Mouse (Mus musculus) macrophage (primary cell): ENCODE data around the gene Gpr137b. TPM values are rescaled to one million over a fixed set of nuclear protein-coding genes. Genes with fewer than 3 reads are reported as not detected.
"Not testable (repeated sequence)": the region's sequence is repeated elsewhere in the genome, so short reads cannot be mapped to it uniquely, and the experiment has no call there.

Experiments
- H3K27ac ChIP-seq: fragments of 350-480 bp; formaldehyde crosslinking; 2 replicates; pipeline ENCODE4 v1.9.0; 2021
- H3K36me3 ChIP-seq: fragments of 350-480 bp; formaldehyde crosslinking; 2 replicates; pipeline ENCODE4 v1.9.0; 2021; ENCODE audit errors: inconsistent target
- H3K4me3 ChIP-seq: fragments of 350-480 bp; formaldehyde crosslinking; 2 replicates; pipeline ENCODE4 v1.9.0; 2021; ENCODE audit errors: inconsistent target
- H3K79me2 ChIP-seq: fragments of 350-480 bp; formaldehyde crosslinking; 2 replicates; pipeline ENCODE4 v1.9.0; 2021; ENCODE audit errors: inconsistent target
- WGBS: methylation state at CpG from one replicate; pipeline ENCODE4 v1.1.7; 2026; ENCODE audit warnings: inconsistent platforms; ENCODE audit not compliant: missing documents; 5-methylcytosine and 5-hydroxymethylcytosine counted together
- polyA plus RNA-seq: library from polyadenylated mRNA; stranded (reverse); fragments of 250-400 nt; gene quantifications from 3 replicates; pipeline ENCODE4 v1.2.4, GENCODE M21; 2018; ENCODE audit warnings: inconsistent platforms

Gpr137b gene
- polyA plus RNA-seq, 1 experiment from 2014 or later, result 114 TPM

GRCm38 (mm10) chr13:13347634-13348412, 46.0 kb downstream of the Gpr137b start:
- H3K36me3 ChIP-seq, H3K79me2 ChIP-seq, H3K27ac ChIP-seq, H3K4me3 ChIP-seq: not testable (repeated sequence)
- WGBS, result 45% methylated on average over 9 of the region's 12 CpGs

- not testable (repeated sequence) for H3K27ac ChIP-seq, H3K4me3 ChIP-seq, H3K79me2 ChIP-seq, H3K36me3 ChIP-seq
- WGBS, result 75% methylated on average over 1 of the region's 8 CpGs
Observed at GRCm38 (mm10) chr13:13337361-13337760, 56.5 kb downstream of the Gpr137b start.

DNA sequence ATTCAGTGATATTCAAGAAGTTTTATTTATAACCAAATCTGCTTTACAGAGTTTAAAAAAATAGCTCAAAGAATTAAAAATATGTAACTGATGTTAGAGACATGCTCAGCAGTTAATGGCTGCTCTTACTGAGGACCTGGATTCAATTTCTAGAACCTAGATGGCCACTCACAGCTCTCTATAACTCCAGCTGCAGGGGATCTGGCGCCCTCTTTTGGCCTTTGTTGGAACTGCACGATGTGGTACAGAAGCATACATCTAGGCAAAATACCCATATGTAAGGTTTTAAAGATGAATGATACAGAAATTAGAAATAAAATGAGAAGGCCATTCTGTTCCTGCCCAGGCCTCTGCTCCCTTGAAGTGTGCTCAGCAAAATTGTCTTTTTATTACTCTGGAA, 64.9 kb downstream of the Gpr137b start:
- Histone ChIP-seq H3K36me3 (no peaks in the 10 kb centered on the region), H3K4me3 (no peak overlapping the region), H3K27ac (no peak overlapping the region), H3K79me2 (no peaks in the 10 kb centered on the region)
- WGBS, result 4% methylated on average over 2 of the region's 2 CpGs

Other genes with a start within 250 kb of the Gpr137b start
- gene Prl2c5, start 211.3 kb downstream of the Gpr137b start, polyA plus RNA-seq, result not detected in 3 replicates
- gene Nid1, start 43.5 kb upstream of the Gpr137b start, polyA plus RNA-seq, result 0.01 to 0.21 TPM in 2 of 3 replicates, not detected in the other
- gene Lyst, start 196.4 kb upstream of the Gpr137b start, polyA plus RNA-seq, result 43.1 to 56.6 TPM (median 48.0 TPM) in 3 replicates